In genomic region chr1:147766094-147766493, GRCm38 (mm10) we compare ENCODE assay signal across 24 mouse cellular contexts.
DNase-seq lines count a peak whose midpoint lies in the region; ATAC-seq and TF ChIP-seq lines count a peak whose summit lies in the region.
"Had no signal": no experiment of that assay in that cellular context is flagged by ENCODE, and none has a peak within 500 bp of the region (broad histone marks: within the 10 kb centered on the region; RNA-seq: fewer than 3 reads in every experiment).

No protein-coding gene starts in this region.

- H3K4me2 ChIP-seq in forebrain, embryonic 15.5 days (replicated peaks), result no peak overlapping the region
- no peak overlapping the region for H3K4me2 ChIP-seq in forebrain, embryonic 12.5 days
- no peak overlapping the region for H3K4me2 ChIP-seq in midbrain, embryonic 14.5 days (ENCODE audit: low read length)
- no peak overlapping the region for H3K4me2 ChIP-seq in midbrain, embryonic 15.5 days
- H3K4me2 ChIP-seq in forebrain, postnatal 0 days (ENCODE audit: low read depth), result no peak overlapping the region
- H3K4me2 ChIP-seq: heart, embryonic 15.5 days; hindbrain, embryonic 12.5 days; limb, embryonic 12.5 days; liver, embryonic 15.5 days; neural tube, embryonic 13.5 days; stomach, embryonic 15.5 days had no signal

- no peaks in the 10 kb centered on the region for H3K4me1 ChIP-seq in forebrain, embryonic 15.5 days
- no peaks in the 10 kb centered on the region for H3K4me1 ChIP-seq in forebrain, embryonic 12.5 days
- no peaks in the 10 kb centered on the region for H3K4me1 ChIP-seq in midbrain, embryonic 14.5 days (ENCODE audit: control insufficient read depth, insufficient read depth, low read length)
- no peaks in the 10 kb centered on the region for H3K4me1 ChIP-seq in midbrain, embryonic 15.5 days
- H3K4me1 ChIP-seq in forebrain, postnatal 0 days (ENCODE audit: insufficient read depth), result no peaks in the 10 kb centered on the region
- H3K4me1 ChIP-seq: heart, embryonic 10.5 days; heart, embryonic 15.5 days; hindbrain, embryonic 12.5 days; limb, embryonic 12.5 days; liver, embryonic 15.5 days; megakaryocyte, embryonic 14.5 days; neural tube, embryonic 13.5 days; stomach, embryonic 15.5 days had no signal

- 51% methylated on average over 3 of the region's 3 CpGs for WGBS in forebrain, embryonic 15.5 days
- WGBS in forebrain, embryonic 12.5 days, result 80% methylated on average over 3 of the region's 3 CpGs
- WGBS in midbrain, embryonic 14.5 days, result 63% methylated on average over 3 of the region's 3 CpGs
- 53% methylated on average over 3 of the region's 3 CpGs for WGBS in midbrain, embryonic 15.5 days
- WGBS in forebrain, postnatal 0 days, result 44% methylated on average over 3 of the region's 3 CpGs

- no peaks in the 10 kb centered on the region for H3K27me3 ChIP-seq in forebrain, embryonic 15.5 days
- H3K27me3 ChIP-seq in forebrain, embryonic 12.5 days, result no peaks in the 10 kb centered on the region
- no peaks in the 10 kb centered on the region for H3K27me3 ChIP-seq in midbrain, embryonic 14.5 days (ENCODE audit: control insufficient read depth, insufficient read depth, low read length)
- H3K27me3 ChIP-seq in midbrain, embryonic 15.5 days (replicated peaks), result no peaks in the 10 kb centered on the region
- no peaks in the 10 kb centered on the region for H3K27me3 ChIP-seq in forebrain, postnatal 0 days (ENCODE audit: insufficient read depth, low read length)
- H3K27me3 ChIP-seq: heart, embryonic 15.5 days; hindbrain, embryonic 12.5 days; limb, embryonic 12.5 days; liver, embryonic 15.5 days; megakaryocyte, embryonic 14.5 days; neural tube, embryonic 13.5 days; stomach, embryonic 15.5 days had no signal

- no peak for TF ChIP-seq CTCF in brain, embryonic 14.5 days (IDR thresholded peaks at IDR 0.05; ENCODE audit: borderline replicate concordance, extremely low read depth, insufficient read depth, insufficient read length)
- TF ChIP-seq CTCF in forebrain, postnatal 0 days (IDR thresholded peaks at IDR 0.05; ENCODE audit: low read depth), result no peak

- DNase-seq in midbrain, embryonic 14.5 days, result peak; percentile 19
- peak; percentile 70 for DNase-seq in brain, embryonic 14.5 days (ENCODE audit: low read depth)
- DNase-seq in forebrain, postnatal 0 days, result peak; percentile 24
- DNase-seq: adrenal gland, postnatal 25 days; B cell, adult 2 months; cerebellum, adult 8-10 months; gastrocnemius, postnatal 14 days; heart, postnatal 36 days; kidney, postnatal 14 days; layer of hippocampus, adult 9-11 months; lung, postnatal 4 days had no signal

- no peaks in the 10 kb centered on the region for H3K36me3 ChIP-seq in forebrain, embryonic 15.5 days
- no peaks in the 10 kb centered on the region for H3K36me3 ChIP-seq in forebrain, embryonic 12.5 days (replicated peaks)
- H3K36me3 ChIP-seq in midbrain, embryonic 14.5 days (ENCODE audit: control insufficient read depth, insufficient read depth, low read length), result no peaks in the 10 kb centered on the region
- H3K36me3 ChIP-seq in midbrain, embryonic 15.5 days (replicated peaks), result no peaks in the 10 kb centered on the region
- H3K36me3 ChIP-seq in forebrain, postnatal 0 days (ENCODE audit: insufficient read depth), result no peaks in the 10 kb centered on the region
- H3K36me3 ChIP-seq: heart, embryonic 10.5 days; heart, embryonic 15.5 days; hindbrain, embryonic 12.5 days; limb, embryonic 12.5 days; liver, embryonic 15.5 days; neural tube, embryonic 13.5 days; stomach, embryonic 15.5 days had no signal

- no peaks in the 10 kb centered on the region for H3K9me3 ChIP-seq in forebrain, embryonic 15.5 days
- no peaks in the 10 kb centered on the region for H3K9me3 ChIP-seq in forebrain, embryonic 12.5 days
- no peaks in the 10 kb centered on the region for H3K9me3 ChIP-seq in midbrain, embryonic 14.5 days (ENCODE audit: control insufficient read depth, low read length)
- no peaks in the 10 kb centered on the region for H3K9me3 ChIP-seq in midbrain, embryonic 15.5 days
- H3K9me3 ChIP-seq in forebrain, postnatal 0 days (ENCODE audit: low read length), result no peaks in the 10 kb centered on the region
- H3K9me3 ChIP-seq: heart, embryonic 10.5 days; heart, embryonic 15.5 days; hindbrain, embryonic 12.5 days; limb, embryonic 12.5 days; liver, embryonic 15.5 days; megakaryocyte, embryonic 14.5 days; neural tube, embryonic 13.5 days; stomach, embryonic 15.5 days had no signal

- 0 out of 2 replicates have a peak, but pooled peaks have one; percentile 23 for ATAC-seq in forebrain, embryonic 15.5 days (replicated peaks)
- ATAC-seq in forebrain, embryonic 12.5 days (ENCODE audit: low FRiP score), result no peak
- ATAC-seq in midbrain, embryonic 14.5 days (ENCODE audit: low FRiP score, low TSS enrichment), result no peak
- no peak for ATAC-seq in midbrain, embryonic 15.5 days (replicated peaks)
- ATAC-seq in forebrain, postnatal 0 days, result peak; percentile 72
- ATAC-seq: intestine, postnatal 0 days had no signal

- H3K27ac ChIP-seq in forebrain, embryonic 15.5 days (replicated peaks), result no peak overlapping the region
- H3K27ac ChIP-seq in forebrain, embryonic 12.5 days, result no peak overlapping the region
- H3K27ac ChIP-seq in midbrain, embryonic 14.5 days (replicated peaks; ENCODE audit: low read depth, low read length), result no peak overlapping the region
- H3K27ac ChIP-seq in midbrain, embryonic 15.5 days, result no peak overlapping the region
- no peak overlapping the region for H3K27ac ChIP-seq in forebrain, postnatal 0 days (ENCODE audit: low read depth, low read length)
- H3K27ac ChIP-seq: heart, embryonic 10.5 days; heart, embryonic 15.5 days; hindbrain, embryonic 12.5 days; limb, embryonic 12.5 days; liver, embryonic 15.5 days; neural tube, embryonic 13.5 days; stomach, embryonic 15.5 days had no signal

- H3K4me3 ChIP-seq in forebrain, embryonic 15.5 days, result no peak overlapping the region
- H3K4me3 ChIP-seq in forebrain, embryonic 12.5 days (replicated peaks), result no peak overlapping the region
- no peak overlapping the region for H3K4me3 ChIP-seq in midbrain, embryonic 14.5 days (replicated peaks; ENCODE audit: low read depth, low read length)
- no peak overlapping the region for H3K4me3 ChIP-seq in midbrain, embryonic 15.5 days
- no peak overlapping the region for H3K4me3 ChIP-seq in forebrain, postnatal 0 days (ENCODE audit: low read depth, low read length)
- H3K4me3 ChIP-seq: erythroblast, embryonic 14.5 days; heart, embryonic 10.5 days; heart, embryonic 15.5 days; hindbrain, embryonic 12.5 days; limb, embryonic 12.5 days; liver, embryonic 15.5 days; megakaryocyte, embryonic 14.5 days; neural tube, embryonic 13.5 days; stomach, embryonic 15.5 days had no signal

- no peak for TF ChIP-seq POLR2A in brain, embryonic 14.5 days (IDR thresholded peaks at IDR 0.05; ENCODE audit: borderline replicate concordance, extremely low read depth, insufficient read depth, insufficient read length, poor library complexity, severe bottlenecking)

- no peak overlapping the region for H3K9ac ChIP-seq in forebrain, embryonic 15.5 days (replicated peaks)
- no peak overlapping the region for H3K9ac ChIP-seq in forebrain, embryonic 12.5 days
- H3K9ac ChIP-seq in midbrain, embryonic 14.5 days (replicated peaks; ENCODE audit: low read length), result no peak overlapping the region
- no peak overlapping the region for H3K9ac ChIP-seq in midbrain, embryonic 15.5 days
- H3K9ac ChIP-seq in forebrain, postnatal 0 days, result no peak overlapping the region
- H3K9ac ChIP-seq: heart, embryonic 15.5 days; hindbrain, embryonic 12.5 days; limb, embryonic 12.5 days; liver, embryonic 15.5 days; neural tube, embryonic 13.5 days; stomach, embryonic 15.5 days had no signal

Comparison
In these comparisons a context has a peak if more than half of its experiments do, and no peak if none do; other contexts are left out.
1. ATAC-seq: peak in forebrain, embryonic 15.5 days (single experiment) and forebrain, postnatal 0 days (single experiment); none in forebrain, embryonic 12.5 days (single experiment), midbrain, embryonic 14.5 days (single experiment) and midbrain, embryonic 15.5 days (single experiment).
2. DNase-seq: peak in every context shown above with its lines; median percentile 70 in brain, embryonic 14.5 days; 24 in forebrain, postnatal 0 days; 19 in midbrain, embryonic 14.5 days.